Mouse (Mus musculus) urinary bladder, postnatal 14 days (tissue): ENCODE data around the gene Arl4d.
"Not testable (repeated sequence)": the region's sequence is repeated elsewhere in the genome, so short reads cannot be mapped to it uniquely, and the experiment has no call there.

Experiments
- DNase-seq: peaks from one replicate; pipeline ENCODE4 v3.0.0; 2021; ENCODE audit warnings: low spot score

Arl4d gene

DNA sequence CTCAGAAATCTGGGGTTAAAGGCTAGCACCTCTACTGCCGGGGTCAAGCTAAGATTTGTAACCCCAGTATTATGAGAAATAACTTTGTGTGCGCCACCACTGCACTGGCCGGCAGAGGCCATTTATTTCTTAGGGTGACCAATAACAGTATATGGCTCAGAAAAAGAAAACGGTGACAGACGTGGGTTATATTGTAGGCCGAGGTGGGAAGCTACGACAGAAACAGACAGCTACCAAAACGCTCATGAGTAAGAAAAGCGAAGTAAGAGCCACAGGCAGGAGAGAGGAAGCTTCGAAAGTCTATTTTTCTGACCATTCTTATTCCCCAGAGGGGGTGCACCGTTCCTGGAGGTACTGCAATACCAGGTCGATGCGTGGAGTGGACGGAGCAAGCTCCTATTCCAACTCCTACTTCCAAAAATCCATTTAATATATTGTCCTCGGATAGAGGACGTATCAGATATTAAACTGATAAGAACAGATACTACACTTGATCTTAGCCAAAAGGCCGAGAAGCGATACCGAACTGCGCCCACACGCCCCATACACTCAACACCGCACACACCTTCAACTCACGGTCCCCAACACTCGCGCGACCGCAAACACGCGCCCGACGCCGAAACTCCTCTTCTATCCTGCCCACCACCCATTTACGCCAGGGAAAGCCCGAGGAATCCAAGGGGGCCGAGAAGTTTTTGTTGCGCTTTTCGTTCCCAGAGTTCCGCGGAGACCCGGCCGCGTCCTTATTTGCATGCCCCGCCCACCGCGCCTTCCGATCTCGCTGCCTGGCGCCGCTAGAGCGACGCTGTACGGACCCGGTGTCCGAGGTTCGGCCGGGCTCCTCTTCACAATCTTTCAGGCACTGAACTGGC, 19.7 kb upstream of the Arl4d start:
- DNase-seq, result peak; percentile 68

DNA sequence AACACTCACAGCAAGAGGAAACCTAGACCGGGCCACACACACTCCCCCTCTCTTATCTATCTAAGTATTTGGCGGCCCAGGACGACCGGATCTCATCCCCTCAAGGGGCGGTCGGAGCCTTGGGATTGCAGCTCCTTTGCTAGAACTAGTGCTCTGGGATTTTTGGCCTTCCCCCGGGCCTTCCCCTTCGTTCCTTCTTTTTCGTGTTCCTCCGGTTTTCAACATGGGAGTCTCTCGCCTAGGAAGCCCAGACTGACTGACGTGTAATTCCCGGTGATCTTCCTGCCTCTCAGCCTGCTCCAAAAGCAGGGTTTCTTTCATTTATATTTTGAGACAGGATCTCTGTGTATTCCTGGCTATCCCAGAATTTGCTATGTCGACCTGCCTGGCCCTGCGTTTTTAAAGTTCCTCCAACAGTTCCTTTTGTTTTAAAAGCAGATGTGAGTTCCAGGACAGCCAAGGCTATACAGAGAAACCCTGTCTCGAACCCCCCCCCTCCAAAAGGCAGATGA, 19.0 kb upstream of the Arl4d start:
- not testable (repeated sequence) for DNase-seq

DNA sequence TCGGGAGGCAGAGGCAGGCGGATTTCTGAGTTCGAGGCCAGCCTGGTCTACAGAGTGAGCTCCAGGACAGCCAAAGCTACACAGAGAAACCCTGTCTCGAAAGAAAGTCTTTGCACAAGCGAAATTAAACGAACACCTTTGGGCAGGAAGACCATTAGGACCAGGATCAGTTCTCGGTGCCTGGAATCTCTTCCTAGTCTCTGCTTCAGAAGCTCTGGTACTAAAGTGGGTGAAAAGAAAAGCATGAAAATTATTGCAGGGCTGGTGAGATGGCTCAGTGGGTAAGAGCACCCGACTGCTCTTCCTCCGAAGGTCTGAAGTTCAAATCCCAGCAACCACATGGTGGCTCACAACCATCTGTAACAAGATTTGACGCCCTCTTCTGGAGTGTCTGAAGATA, 18.2 kb upstream of the Arl4d start:
- DNase-seq, result not testable (repeated sequence)

DNA sequence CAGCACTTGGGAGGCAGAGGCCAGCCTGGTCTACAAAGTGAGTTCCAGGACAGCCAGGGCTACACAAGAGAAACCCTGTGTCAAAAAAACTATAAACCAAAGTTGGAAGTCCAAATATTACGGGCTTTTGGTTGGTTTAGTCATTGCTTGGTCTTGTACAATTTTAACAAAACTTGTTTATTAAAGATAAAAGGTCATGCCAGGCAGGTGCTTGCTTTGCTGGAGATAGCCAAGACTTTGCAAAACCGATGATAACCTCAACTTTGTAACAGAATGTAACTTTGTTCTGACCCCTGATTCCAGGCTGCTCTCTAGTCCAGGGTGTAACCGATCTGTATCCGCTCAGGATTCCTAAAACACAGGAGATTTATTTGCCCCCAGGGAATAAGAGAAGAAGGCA, 9.0 kb upstream of the Arl4d start:
- no peak for DNase-seq

DNA sequence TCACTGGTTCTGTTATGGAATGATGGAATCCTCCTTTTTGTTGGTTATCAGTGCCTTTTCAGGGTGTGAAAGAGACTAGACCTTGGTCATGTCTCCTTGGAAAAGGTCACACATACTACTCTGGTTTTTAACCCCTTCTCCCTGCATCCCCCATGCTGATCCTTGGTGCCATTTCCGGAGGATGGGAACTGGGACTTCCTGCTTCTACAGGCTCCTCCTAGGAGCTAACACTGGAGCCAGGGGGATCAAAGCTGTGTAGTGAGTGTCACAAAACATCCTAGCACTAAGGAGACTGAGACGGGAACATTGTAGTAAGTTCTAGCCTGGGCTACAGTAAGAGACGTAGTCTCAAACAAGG, 7.8 kb upstream of the Arl4d start:
- no peak for DNase-seq

GRCm38 (mm10) chr11:101657886-101658750, 7.2 kb upstream of the Arl4d start:
- DNase-seq, result peak; percentile 84

DNA sequence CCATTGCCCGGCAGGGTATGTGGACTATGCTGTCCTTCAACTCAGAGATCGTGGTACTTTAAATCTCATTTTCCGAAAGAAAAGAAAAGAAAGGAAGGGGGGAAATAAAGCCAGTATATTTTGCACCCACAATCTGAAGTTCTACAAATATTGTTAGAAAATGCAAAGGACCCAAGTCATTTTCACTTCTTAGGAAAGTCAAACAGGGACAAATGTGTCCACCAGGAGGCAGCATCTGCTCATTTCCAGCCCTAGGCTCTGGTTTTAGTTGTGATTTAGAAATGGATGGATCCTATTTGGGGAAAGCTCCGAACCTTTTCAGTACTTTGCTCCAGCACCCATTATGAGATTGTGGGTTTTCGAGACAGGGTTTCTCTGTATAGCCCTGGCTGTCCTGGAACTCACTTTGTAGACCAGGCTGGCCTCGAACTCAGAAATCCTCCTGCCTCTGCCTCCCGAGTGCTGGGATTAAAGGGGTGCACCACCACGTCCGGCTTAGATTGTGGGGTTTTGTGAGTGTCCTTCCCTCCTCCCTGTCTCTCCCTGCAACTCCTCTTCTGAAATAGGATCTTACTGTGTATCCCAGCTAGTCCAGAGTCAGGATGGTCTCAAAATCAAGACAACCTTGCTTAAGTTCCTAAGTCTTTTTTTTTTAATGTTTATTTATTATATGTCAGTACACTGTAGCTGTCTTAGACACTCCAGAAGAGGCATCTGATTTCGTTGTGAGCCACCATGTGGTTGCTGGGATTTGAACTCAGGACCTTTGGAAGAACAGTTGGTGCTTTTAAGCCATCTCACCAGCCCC, 6.4 kb upstream of the Arl4d start:
- DNase-seq, result peak; percentile 67

DNA sequence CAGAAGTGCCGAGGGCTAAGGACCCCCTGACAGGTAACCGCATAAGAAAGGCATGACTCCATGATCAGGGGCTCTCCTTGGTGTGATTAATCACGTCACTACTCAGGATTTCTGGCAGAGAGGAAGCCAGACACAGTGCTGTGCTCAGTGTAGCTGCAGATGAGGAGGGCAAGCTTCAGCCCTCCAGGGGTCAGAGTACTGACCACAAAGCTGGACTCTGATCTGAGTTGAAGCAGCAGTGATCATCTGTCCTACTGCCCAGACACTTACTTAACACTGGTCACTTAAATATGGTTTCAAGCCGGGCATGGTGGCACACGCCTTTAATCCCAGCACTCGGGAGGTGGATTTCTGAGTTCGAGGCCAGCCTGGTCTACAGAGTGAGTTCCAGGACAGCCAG, 4.2 kb upstream of the Arl4d start:
- no peak for DNase-seq

- DNase-seq, result no peak
These were observed 3.6 kb upstream of the Arl4d start for GRCm38 (mm10) chr11:101661786-101662185.

DNA sequence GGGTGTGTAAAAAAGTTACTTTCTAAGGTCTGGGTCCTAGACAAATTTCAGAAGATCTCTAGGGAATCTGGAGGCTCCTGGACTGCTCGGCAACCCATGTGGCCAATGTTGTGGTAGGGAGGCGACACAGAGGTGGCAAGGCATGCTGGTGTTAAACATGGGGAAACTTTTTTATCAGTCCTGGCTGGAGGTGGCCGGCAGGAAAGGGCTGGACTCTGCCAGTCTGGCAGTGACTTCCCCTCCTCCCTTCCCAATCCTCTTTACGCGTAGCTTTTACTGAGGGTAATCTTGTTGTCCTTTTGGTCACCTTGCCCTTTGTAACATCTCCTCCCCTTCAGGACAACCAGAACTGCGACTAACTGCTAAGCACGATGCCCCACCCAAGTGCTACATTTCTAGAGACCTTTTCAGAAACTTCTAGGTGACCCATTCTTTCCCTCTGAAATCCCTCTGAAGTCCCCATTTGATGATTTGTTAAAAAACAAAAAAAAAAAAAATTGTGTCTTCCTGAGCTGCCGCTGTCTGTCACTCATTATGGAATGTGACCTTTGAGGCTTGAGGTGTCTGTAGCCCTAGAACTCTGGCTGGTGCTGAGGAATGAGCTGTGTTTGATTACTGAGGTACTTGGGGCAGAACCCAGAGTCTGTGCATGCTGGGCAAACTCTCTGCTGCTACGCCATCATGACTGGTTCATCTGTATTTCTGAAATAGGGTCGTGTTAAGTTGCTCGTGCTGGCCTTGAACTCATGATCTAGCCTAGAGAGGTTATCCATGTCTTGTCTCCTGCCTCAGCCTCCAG, 1.9 kb upstream of the Arl4d start:
- no peak for DNase-seq

DNA sequence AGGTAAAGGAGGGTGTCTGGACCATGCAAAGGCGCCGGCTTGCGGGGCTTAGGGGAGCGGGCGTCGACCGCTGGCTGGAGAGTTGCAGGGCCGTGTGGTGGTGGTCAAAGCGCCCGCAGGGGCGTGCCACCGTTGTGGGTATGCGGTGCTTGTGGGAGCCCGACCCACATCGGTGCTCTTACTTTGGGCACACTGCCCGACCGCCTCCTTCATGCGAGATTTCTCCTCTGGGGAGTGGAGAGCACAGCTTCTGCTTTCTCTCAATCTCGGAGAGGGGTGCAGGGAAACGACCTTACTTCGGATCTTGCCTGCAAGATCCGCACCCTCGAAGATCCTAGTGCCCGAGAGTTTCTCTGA, 273 bp downstream of the Arl4d start:
- DNase-seq, result no peak

GRCm38 (mm10) chr11:101666626-101667345, 1.4 kb downstream of the Arl4d start:
- peak; percentile 24 for DNase-seq

DNA sequence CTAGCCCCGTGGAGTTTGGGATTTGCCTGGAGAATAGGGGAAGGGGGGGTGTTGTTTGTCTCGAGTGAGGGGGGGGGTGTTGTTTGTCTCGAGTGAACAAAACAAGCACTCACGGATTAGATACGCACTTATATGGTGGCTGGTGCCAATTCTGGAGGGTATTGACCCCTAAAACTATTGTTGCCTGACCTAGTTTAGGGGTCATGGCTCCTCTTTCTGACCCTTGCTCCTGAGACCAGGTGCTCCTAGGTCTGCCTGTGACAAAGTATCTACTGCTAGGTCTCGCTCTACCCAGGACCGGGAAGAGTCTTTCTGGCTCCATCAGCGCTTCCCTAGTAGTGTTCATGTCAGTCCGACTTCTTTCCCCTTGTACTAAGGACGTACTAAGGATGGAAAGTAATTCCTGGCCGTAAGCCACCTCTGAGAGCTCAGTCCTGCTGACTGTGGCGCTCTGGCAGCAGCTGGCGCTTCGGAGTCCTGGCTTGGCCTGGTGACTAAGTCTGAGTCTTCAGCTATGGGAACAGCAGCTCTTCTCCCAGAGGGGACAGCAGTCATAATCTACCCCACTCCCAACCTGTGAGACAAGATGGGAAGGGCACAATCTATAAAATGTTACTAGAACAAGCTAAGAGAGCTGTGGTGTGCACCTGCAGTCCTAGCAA, 2.7 kb downstream of the Arl4d start:
- peak; percentile 52 for DNase-seq

DNA sequence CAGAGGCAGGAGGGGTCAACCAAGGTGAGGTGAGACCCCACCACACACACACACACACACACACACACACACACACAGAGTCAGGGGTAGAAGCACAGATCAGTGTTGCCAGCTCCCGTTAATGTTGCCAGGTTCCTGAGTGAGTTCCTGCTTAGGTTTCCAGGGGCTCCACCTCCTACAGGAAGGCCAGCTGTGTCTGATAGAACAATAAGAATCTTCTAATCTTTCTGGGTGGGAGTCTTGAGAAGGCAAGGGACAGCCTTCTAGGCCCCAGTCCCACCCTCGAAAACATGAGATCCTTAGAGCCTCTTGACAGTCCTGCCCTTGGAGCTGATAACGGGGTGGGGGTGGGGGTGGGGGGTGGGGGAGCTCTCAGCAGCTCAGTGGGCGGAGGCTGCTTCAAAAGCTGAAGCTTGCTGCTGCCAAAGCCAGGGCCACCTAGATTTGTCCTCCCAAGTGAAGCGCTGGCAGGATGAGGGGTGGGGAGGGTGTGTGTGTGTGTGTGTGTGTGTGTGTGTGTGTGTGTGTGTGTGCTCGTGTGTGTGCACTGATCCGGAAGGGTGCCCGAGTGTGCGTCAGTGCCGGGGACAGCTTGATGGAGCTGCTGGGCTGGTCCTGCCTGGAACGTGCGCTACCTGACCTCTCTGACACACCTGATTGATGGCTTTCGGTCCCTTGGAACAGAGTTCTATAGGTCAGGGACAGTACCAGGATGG, 3.4 kb downstream of the Arl4d start:
- DNase-seq, result peak; percentile 47

DNA sequence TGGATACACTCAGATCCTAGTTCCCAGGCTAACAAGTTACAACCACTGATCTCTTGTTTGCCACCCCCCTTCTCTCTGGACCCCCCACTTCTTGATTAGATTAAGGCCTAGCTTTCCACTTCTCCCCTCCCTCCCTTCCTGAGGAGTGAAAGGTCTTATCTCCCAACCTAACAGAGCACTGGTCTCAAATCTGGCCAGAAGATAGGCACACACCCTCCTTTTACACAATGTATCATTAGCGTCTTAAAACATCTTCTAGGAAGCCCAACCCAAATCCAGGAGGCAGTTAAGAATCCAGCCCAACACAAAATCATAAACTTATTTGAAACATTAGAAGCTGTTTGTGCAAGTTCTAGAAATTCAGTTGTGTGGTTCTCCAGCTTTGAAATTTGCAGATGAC, 5.0 kb downstream of the Arl4d start:
- no peak for DNase-seq

- no peak for DNase-seq
These were observed 5.9 kb downstream of the Arl4d start for GRCm38 (mm10) chr11:101671255-101671654.

- DNase-seq, result peak; percentile 39
These were observed 7.8 kb downstream of the Arl4d start for GRCm38 (mm10) chr11:101673010-101673642.

DNA sequence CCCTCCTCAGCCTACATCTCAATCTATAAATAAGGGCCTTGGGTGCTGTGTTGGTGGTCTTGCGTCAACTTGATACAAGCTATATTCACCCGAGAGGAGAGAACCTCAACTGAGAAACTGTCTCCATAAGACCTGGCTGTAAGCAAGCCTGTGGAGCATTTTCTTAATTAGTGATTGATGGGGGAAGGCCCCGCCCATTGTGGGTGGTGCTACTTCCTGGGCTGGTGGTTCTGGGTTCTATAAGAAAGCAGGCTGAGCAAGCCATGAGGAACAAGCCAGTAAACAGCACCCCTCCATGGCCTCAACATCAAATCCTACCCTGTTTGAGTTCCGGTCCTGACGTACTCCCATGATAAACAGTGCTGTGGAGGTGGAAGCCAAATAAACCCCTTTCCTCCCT, 8.8 kb downstream of the Arl4d start:
- DNase-seq, result no peak

DNA sequence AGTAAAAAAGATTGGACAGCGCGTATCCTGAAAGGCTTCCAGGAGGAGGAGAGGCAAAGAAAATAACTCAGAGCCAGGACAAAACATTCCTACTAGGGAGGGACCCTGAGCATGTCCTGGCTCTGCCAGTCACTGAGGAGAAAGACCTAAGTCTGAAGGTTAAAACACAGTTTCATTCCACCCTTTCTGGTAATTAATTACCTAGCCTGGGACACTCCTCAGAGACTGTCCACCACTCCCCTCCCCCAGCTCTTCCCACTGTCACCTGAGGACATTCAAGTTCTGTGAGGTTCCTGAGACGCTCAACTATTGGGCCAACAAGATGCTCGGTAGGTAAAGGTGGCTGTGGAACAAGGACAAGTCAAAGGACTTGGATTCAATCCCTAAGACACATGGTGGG, 10.0 kb downstream of the Arl4d start:
- DNase-seq, result no peak
